Mouse (Mus musculus) megakaryocyte, embryonic 14.5 days (primary cell): ENCODE data around the gene Tpm4.

Experiments
- FLI1 ChIP-seq: IDR thresholded peaks from 2 replicates; pipeline ENCODE4 v1.6.1; 2012; ENCODE audit warnings: low read length, inconsistent platforms, mixed read lengths
- GATA1 ChIP-seq: IDR thresholded peaks from 3 replicates; pipeline ENCODE4 v1.6.1; 2012; ENCODE audit warnings: mixed read lengths, low read length, inconsistent platforms, borderline replicate concordance

DNA sequence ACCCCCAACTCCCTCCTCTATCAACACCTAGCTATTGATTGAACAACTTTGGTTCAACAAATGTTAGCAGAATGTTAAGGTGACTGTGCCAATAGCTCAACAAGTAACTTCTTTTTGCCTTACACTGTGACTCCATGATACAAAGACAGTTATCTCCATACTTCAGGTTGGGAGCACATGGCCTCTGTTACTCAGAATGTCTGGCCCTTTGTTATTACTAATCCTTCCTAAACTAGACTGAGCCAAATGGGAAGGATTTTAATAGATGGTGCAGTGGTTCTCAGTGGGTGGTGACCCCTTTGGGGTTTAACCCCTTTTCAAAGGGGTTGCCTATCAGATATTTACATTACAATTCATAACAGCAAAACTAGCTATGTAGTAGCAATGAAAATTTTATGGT lies 18.6 kb downstream of the Tpm4 start:
- TF ChIP-seq FLI1 (no peak), GATA1 (no peak)
